Mouse (Mus musculus) kidney, embryonic 16.5 days (tissue): ENCODE results near the gene Cfap65. TPM values are rescaled to one million over a fixed set of nuclear protein-coding genes. Genes with fewer than 3 reads are reported as not detected.
A peak's percentile ranks its signal among the peaks of the same experiment; 100 is the strongest.

ENCODE experiments used
- ATAC-seq: fragments of 200-750 bp; cut with Nextera tagmentation; 2 replicates; pipeline ENCODE4 v1.8.0; 2017; ENCODE audit warnings: moderate TSS enrichment; ENCODE audit not compliant: low FRiP score, low TSS enrichment
- H3K27ac ChIP-seq: fragments of 300-500 bp; sonication (generic); 2 replicates; pipeline ENCODE4 v1.5.1; 2014; ENCODE audit warnings: low read length
- H3K27me3 ChIP-seq: fragments of 300-500 bp; sonication (generic); 2 replicates; pipeline ENCODE4 v1.6.1; 2014; ENCODE audit warnings: low read length, control low read depth, mixed read lengths; ENCODE audit not compliant: insufficient read depth
- H3K36me3 ChIP-seq: fragments of 300-500 bp; sonication (generic); 2 replicates; pipeline ENCODE4 v1.6.1; 2014; ENCODE audit warnings: low read length, control low read depth, mixed read lengths; ENCODE audit not compliant: insufficient read depth
- H3K4me1 ChIP-seq: fragments of 300-500 bp; sonication (generic); 2 replicates; pipeline ENCODE4 v1.6.1; 2014; ENCODE audit warnings: low read length, control low read depth, mixed read lengths; ENCODE audit not compliant: insufficient read depth
- H3K4me2 ChIP-seq: fragments of 300-500 bp; sonication (generic); replicated peaks from 2 replicates; pipeline ENCODE4 v1.6.1; 2014; ENCODE audit warnings: low read depth, low read length
- H3K4me3 ChIP-seq: fragments of 300-500 bp; sonication (generic); 2 replicates; pipeline ENCODE4 v1.5.1; 2014; ENCODE audit warnings: mild to moderate bottlenecking, low read length
- H3K9ac ChIP-seq: fragments of 300-500 bp; sonication (generic); replicated peaks from 2 replicates; pipeline ENCODE4 v1.6.1; 2014; ENCODE audit warnings: low read length
- H3K9me3 ChIP-seq: fragments of 300-500 bp; sonication (generic); 2 replicates; pipeline ENCODE4 v1.6.1; 2016; ENCODE audit warnings: low read length, control low read depth
- WGBS: fragments of 180-500 bp; shearing (Covaris S2); extraction: QIAGEN DNeasy Blood & Tissue Kit; methylation state at CpG from one replicate; pipeline ENCODE4 v1.1.7; 2014; 5-methylcytosine and 5-hydroxymethylcytosine counted together
- polyA plus RNA-seq: library from polyadenylated mRNA; unstranded; fragments of >200 nt; fragmentation: Nextera tagmentation; extraction: Ambion mirVana; gene quantifications from 2 replicates; pipeline ENCODE4 v1.2.1, GENCODE M21; 2015

The Cfap65 gene
- polyA plus RNA-seq, 1 experiment from 2014 or later, result 0.09 TPM

- 0 out of 2 replicates have a peak overlapping the region, but pooled peaks have one; percentile 29 for H3K9ac ChIP-seq
- peak overlapping the region; percentile 55 for H3K4me2 ChIP-seq
- no peaks in the 10 kb centered on the region for H3K9me3 ChIP-seq
- peak; percentile 68 for ATAC-seq
- H3K27me3 ChIP-seq, result peaks cover 82% of the 10 kb centered on the region
- H3K4me1 ChIP-seq, result peaks cover 6% of the 10 kb centered on the region; the same call in 1 of the 2 replicates
- H3K36me3 ChIP-seq, result no peaks in the 10 kb centered on the region
- no peak overlapping the region for H3K27ac ChIP-seq
- under 1% methylated on average over 61 of the region's 66 CpGs for WGBS
- H3K4me3 ChIP-seq, result peak overlapping the region; percentile 42
Measured at GRCm38 (mm10) chr1:74900341-74901285, 34.8 kb downstream of the Cfap65 start.

GRCm38 (mm10) chr1:74898656-74899431, 36.6 kb downstream of the Cfap65 start:
- Histone ChIP-seq H3K9me3 (no peaks in the 10 kb centered on the region), H3K36me3 (no peaks in the 10 kb centered on the region), H3K9ac (no peak overlapping the region), H3K27ac (no peak overlapping the region), H3K4me1 (peaks cover 6% of the 10 kb centered on the region; the same call in 1 of the 2 replicates), H3K27me3 (peaks cover 95% of the 10 kb centered on the region), H3K4me3 (no peak overlapping the region), H3K4me2 (no peak overlapping the region)
- 7% methylated on average over 8 of the region's 10 CpGs for WGBS
- ATAC-seq, result no peak

- H3K27me3 ChIP-seq, result peaks cover 96% of the 10 kb centered on the region
- no peak overlapping the region for H3K9ac ChIP-seq
- no peaks in the 10 kb centered on the region for H3K9me3 ChIP-seq
- WGBS, result under 1% methylated on average over 7 of the region's 7 CpGs
- no peaks in the 10 kb centered on the region for H3K36me3 ChIP-seq
- H3K4me1 ChIP-seq, result peaks cover 9% of the 10 kb centered on the region
- ATAC-seq, result no peak
- no peak overlapping the region for H3K4me2 ChIP-seq
- no peak overlapping the region for H3K4me3 ChIP-seq
- no peak overlapping the region for H3K27ac ChIP-seq
Measured at GRCm38 (mm10) chr1:74897976-74898375, 37.4 kb downstream of the Cfap65 start.

GRCm38 (mm10) chr1:74894966-74895365, 40.4 kb downstream of the Cfap65 start:
- Histone ChIP-seq H3K27me3 (peaks cover 96% of the 10 kb centered on the region), H3K9ac (no peak overlapping the region), H3K9me3 (no peaks in the 10 kb centered on the region), H3K36me3 (no peaks in the 10 kb centered on the region), H3K27ac (no peak overlapping the region), H3K4me2 (no peak overlapping the region), H3K4me3 (no peak overlapping the region), H3K4me1 (peaks cover 5% of the 10 kb centered on the region; the same call in 1 of the 2 replicates)
- 17% methylated on average over 4 of the region's 4 CpGs for WGBS
- ATAC-seq, result no peak

GRCm38 (mm10) chr1:74893134-74893855, 42.1 kb downstream of the Cfap65 start, which contains the start of gene Cryba2:
Cryba2 (minus strand) TSS chr1:74893143.
- H3K9ac ChIP-seq, result no peak within 1 kb of the TSS
- peaks cover 90% of the 10 kb centered on the region for H3K27me3 ChIP-seq
- no peak within 1 kb of the TSS; the same call in 1 of the 2 replicates for H3K4me3 ChIP-seq
- no peak for ATAC-seq
- no peak within 1 kb of the TSS for H3K27ac ChIP-seq
- H3K4me2 ChIP-seq, result no peak within 1 kb of the TSS; the same call in 1 of the 2 replicates
- H3K36me3 ChIP-seq, result no peaks in the 10 kb centered on the region
- no peaks in the 10 kb centered on the region for H3K9me3 ChIP-seq
- 3% methylated on average over 25 of the region's 25 CpGs for WGBS
- peaks cover 5% of the 10 kb centered on the region; the same call in 1 of the 2 replicates for H3K4me1 ChIP-seq

GRCm38 (mm10) chr1:74892351-74893133, 42.9 kb downstream of the Cfap65 start:
- Histone ChIP-seq H3K9ac (no peak overlapping the region), H3K4me1 (peaks cover 5% of the 10 kb centered on the region; the same call in 1 of the 2 replicates), H3K27ac (no peak overlapping the region), H3K9me3 (no peaks in the 10 kb centered on the region), H3K27me3 (peaks cover 88% of the 10 kb centered on the region), H3K36me3 (no peaks in the 10 kb centered on the region), H3K4me3 (no peak overlapping the region; the same call in 1 of the 2 replicates), H3K4me2 (no peak overlapping the region)
- WGBS, result 1% methylated on average over 39 of the region's 39 CpGs
- ATAC-seq, result no peak

GRCm38 (mm10) chr1:74891513-74891912, 43.9 kb downstream of the Cfap65 start:
- H3K4me1 ChIP-seq, result peaks cover 5% of the 10 kb centered on the region; the same call in 1 of the 2 replicates
- peaks cover 88% of the 10 kb centered on the region for H3K27me3 ChIP-seq
- H3K36me3 ChIP-seq, result no peaks in the 10 kb centered on the region
- no peak overlapping the region for H3K27ac ChIP-seq
- H3K4me2 ChIP-seq, result no peak overlapping the region
- no peak overlapping the region for H3K9ac ChIP-seq
- H3K4me3 ChIP-seq, result no peak overlapping the region
- WGBS, result 0% methylated on average over 2 of the region's 8 CpGs
- ATAC-seq, result no peak
- no peaks in the 10 kb centered on the region for H3K9me3 ChIP-seq

- no peak; the same call in 1 of the 2 replicates for ATAC-seq
- Histone ChIP-seq H3K4me2 (peak within 1 kb of the TSS; percentile 57), H3K27me3 (peaks cover 91% of the 10 kb centered on the region), H3K4me3 (peak within 1 kb of the TSS; percentile 38), H3K27ac (no peak within 1 kb of the TSS), H3K4me1 (peaks cover 26% of the 10 kb centered on the region), H3K9me3 (no peaks in the 10 kb centered on the region), H3K36me3 (no peaks in the 10 kb centered on the region), H3K9ac (no peak within 1 kb of the TSS)
- WGBS, result 0% methylated on average over 43 of the region's 43 CpGs
Measured at GRCm38 (mm10) chr1:74885369-74886042, 49.9 kb downstream of the Cfap65 start, which contains the start of gene Fev. Fev (minus strand) TSS chr1:74885419.
